Mouse (Mus musculus): ENCODE measurements at regions not wholly inside any gene's neighbourhood (a gene's known extent, or its start where the extent isn't known, plus 50 kb on each side); places are given as distances from the start of the nearest gene placed in this dataset.
"Not testable (repeated sequence)": the region's sequence is repeated elsewhere in the genome, so short reads cannot be mapped to it uniquely, and the experiment has no call there.

DNA sequence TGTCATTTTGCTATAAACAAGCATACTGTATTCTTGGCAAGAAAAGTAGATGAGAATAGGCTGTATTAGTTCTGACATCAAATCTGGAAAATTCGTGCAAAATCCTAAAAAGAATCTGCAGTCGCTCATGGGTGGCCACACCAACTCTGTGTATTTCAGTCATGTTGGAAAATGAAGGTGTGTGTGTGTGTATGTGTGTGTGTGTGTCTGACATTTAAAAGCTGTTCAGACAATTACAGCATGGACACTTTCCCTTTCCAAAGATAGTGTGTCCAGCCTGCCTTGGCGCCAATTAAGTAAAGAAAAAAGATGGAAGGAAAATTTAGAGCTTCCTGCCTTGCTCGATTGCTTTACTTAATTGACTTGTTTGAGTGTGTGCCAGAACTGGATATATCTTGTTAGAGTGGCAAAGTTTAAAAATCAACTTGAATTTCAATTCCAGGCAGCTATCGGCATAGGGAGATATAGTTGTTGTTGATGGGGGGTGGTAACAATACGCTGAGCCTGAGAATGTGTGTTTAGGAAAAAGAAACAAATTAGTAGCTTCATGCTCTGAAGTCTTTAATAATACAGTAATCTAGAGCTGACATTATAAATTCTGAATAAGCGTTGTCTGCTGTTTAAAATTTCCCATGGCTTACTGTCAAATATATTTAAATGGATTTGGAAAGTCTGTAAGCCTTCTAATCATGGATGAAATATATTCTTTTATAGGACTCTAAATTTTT is 1095.7 kb downstream of the Sorcs3 start:
- no peaks in the 10 kb centered on the region for H3K36me3 ChIP-seq
- no peak overlapping the region for H3K4me2 ChIP-seq
- H3K9me3 ChIP-seq, result no peaks in the 10 kb centered on the region
- H3K27ac ChIP-seq, result no peak overlapping the region
- H3K4me3 ChIP-seq, result no peak overlapping the region
- no peak for ATAC-seq (ENCODE audit: insufficient number of reproducible peaks, insufficient read depth, low FRiP score, low TSS enrichment, low read depth)
- 66% methylated on average over 7 of the region's 7 CpGs for WGBS
- H3K9ac ChIP-seq, result no peak overlapping the region
- 0 out of 2 replicates have a peak, but pooled peaks cover 6% of the 10 kb centered on the region for H3K4me1 ChIP-seq
- no peaks in the 10 kb centered on the region for H3K27me3 ChIP-seq

DNA sequence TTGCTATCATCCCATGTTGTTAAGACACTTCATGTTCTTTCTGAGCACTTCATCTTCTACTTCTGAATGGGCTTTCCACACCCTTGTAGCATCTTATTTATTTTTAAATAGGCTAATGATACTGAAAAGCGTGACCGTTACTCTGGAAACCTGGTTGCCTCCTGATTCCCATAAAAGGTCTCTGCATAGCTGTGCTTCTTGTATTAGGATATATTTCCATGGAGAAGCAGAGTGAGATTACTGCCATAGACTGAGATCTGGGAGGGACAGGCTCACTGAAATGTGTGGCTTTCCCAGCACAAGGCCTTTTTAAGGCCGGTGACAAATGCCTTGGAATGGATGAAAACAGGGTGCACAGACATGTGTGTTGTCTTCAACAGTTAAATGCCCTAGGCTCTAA is 1100.0 kb downstream of the Sorcs3 start:
- WGBS, result 91% methylated on average over 3 of the region's 3 CpGs
- no peak for ATAC-seq (ENCODE audit: insufficient number of reproducible peaks, insufficient read depth, low FRiP score, low TSS enrichment, low read depth)

DNA sequence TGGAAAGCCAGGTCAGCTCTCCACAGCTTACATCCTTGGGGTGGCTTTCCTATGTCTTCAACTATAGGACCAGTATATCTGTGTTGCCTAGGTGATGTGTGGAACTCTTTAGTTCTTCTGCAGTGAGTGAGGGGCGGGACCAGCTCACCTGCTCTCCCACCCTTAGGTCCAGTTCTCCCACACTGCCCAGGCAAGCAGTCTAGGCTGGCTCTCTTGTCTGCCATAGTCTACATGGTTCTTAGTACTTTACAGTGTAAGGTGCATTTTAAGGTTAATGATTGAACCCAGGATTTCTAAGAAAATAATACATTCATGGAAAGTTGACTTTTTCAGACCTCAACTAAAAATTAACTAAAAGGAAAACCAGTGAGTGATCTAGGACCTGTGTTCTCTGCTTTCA is 1108.4 kb downstream of the Sorcs3 start:
- no peaks in the 10 kb centered on the region for H3K27me3 ChIP-seq
- no peak for ATAC-seq (ENCODE audit: insufficient number of reproducible peaks, insufficient read depth, low FRiP score, low TSS enrichment, low read depth)
- H3K27ac ChIP-seq, result no peak overlapping the region
- no peaks in the 10 kb centered on the region for H3K9me3 ChIP-seq
- no peak overlapping the region for H3K4me2 ChIP-seq
- H3K9ac ChIP-seq, result no peak overlapping the region
- 86% methylated on average over 1 of the region's 1 CpGs for WGBS
- no peaks in the 10 kb centered on the region for H3K4me1 ChIP-seq
- H3K4me3 ChIP-seq, result no peak overlapping the region
- no peaks in the 10 kb centered on the region for H3K36me3 ChIP-seq

More for the DNA sequence above, 1100.0 kb downstream of the Sorcs3 start:
- Histone ChIP-seq H3K36me3 (no peaks in the 10 kb centered on the region), H3K4me3 (no peak overlapping the region), H3K9me3 (no peaks in the 10 kb centered on the region), H3K9ac (no peak overlapping the region), H3K27ac (no peak overlapping the region), H3K4me1 (no peaks in the 10 kb centered on the region), H3K4me2 (no peak overlapping the region), H3K27me3 (no peaks in the 10 kb centered on the region)

DNA sequence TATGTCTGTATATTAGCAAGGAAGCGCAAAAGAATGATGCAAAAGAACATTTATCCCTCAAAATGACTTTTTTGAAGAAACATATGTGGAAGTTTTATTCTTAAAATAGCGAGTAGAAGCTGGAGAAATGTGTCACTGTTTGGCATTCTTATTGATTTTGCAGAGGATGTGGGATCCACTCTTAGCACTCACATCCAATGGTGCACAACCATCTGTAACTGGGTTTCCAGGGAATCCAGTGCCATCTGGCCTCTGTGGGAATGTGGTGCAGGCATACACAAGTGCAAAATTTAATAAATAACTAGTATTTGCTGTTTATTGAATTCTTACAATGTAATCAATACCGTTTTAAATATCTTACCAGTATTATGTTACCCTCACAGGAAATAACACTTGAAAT is 1153.8 kb downstream of the Sorcs3 start:
- no peak overlapping the region for H3K4me3 ChIP-seq
- no peak for ATAC-seq (ENCODE audit: insufficient number of reproducible peaks, insufficient read depth, low FRiP score, low TSS enrichment, low read depth)
- 86% methylated on average over 3 of the region's 3 CpGs for WGBS
- no peaks in the 10 kb centered on the region for H3K9me3 ChIP-seq
- no peak overlapping the region for H3K27ac ChIP-seq
- H3K4me1 ChIP-seq, result no peaks in the 10 kb centered on the region
- no peaks in the 10 kb centered on the region for H3K36me3 ChIP-seq
- H3K27me3 ChIP-seq, result no peaks in the 10 kb centered on the region
- no peak overlapping the region for H3K4me2 ChIP-seq
- H3K9ac ChIP-seq, result no peak overlapping the region

DNA sequence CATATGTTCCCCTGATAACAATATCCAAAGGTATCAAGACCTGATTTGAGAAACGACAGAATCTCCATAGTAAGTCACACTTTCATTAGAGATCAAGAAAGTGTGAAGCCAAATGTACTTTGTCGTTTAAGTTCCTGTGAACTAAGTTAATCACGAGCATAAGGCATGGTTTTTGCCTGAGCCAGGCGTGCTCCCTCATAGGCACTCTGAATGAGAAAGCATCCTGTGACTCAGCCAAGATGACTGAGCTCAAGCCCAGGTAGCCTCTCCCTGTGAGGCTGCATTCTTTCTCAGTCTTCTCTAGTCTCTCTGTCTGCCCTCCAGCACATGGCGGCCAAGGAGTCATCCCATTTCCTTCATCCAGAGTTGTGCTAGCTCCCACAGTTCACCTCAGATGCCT is 1154.9 kb downstream of the Sorcs3 start:
- Histone ChIP-seq H3K4me3 (no peak overlapping the region), H3K27ac (no peak overlapping the region), H3K27me3 (no peaks in the 10 kb centered on the region), H3K4me1 (no peaks in the 10 kb centered on the region), H3K9ac (no peak overlapping the region), H3K9me3 (no peaks in the 10 kb centered on the region), H3K4me2 (no peak overlapping the region), H3K36me3 (no peaks in the 10 kb centered on the region)
- no peak for ATAC-seq (ENCODE audit: insufficient number of reproducible peaks, insufficient read depth, low FRiP score, low TSS enrichment, low read depth)
- 82% methylated on average over 5 of the region's 5 CpGs for WGBS

DNA sequence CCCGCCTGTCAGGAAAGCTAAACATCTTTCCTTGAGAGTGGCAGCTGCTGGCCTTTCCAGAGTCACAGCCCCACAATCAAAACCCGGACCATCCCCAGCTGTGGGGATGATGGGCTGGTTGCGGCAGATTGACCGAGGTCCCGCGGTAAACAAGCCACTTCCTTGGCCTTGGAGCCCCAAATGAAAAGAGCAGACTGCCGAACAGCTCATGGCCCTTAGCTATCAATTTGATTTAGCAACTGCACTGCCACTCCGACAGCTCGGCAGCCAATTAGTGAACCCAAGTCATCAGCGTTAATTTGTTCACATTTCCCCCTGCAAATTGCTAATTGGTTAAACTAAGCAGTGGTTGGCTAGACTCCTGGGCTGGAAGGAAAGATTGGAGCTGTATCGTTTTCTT is 1155.3 kb downstream of the Sorcs3 start:
- ATAC-seq (ENCODE audit: insufficient number of reproducible peaks, insufficient read depth, low FRiP score, low TSS enrichment, low read depth); H3K4me2 ChIP-seq; H3K9ac ChIP-seq; H3K4me3 ChIP-seq; H3K4me1 ChIP-seq; H3K27me3 ChIP-seq; H3K9me3 ChIP-seq; H3K27ac ChIP-seq; H3K36me3 ChIP-seq: not testable (repeated sequence)
- 83% methylated on average over 10 of the region's 11 CpGs for WGBS

DNA sequence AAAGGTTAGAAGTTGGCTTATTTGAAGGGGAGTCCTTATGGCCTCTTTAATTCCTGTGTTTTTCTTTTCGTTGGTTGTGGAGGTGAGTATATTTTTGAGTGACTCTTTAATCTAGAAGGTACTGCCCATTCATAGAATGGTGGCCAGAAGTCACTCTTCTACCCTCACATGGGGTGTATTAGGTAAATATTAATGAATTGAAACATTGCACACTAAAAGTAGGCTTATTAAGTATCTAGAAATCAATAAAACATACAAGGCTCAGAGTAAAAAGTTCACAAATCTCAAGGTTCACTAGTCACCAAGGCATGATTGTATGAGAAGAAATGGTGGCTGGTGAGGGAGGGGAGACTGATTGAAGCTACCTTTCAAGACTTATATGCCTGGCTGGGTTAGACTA is 1167.1 kb downstream of the Sorcs3 start:
- ATAC-seq (ENCODE audit: insufficient number of reproducible peaks, insufficient read depth, low FRiP score, low TSS enrichment, low read depth), result no peak
- Histone ChIP-seq H3K27me3 (no peaks in the 10 kb centered on the region), H3K4me2 (no peak overlapping the region), H3K36me3 (no peaks in the 10 kb centered on the region), H3K4me3 (no peak overlapping the region), H3K27ac (no peak overlapping the region), H3K4me1 (no peaks in the 10 kb centered on the region), H3K9ac (no peak overlapping the region), H3K9me3 (no peaks in the 10 kb centered on the region)
- 70% methylated on average over 1 of the region's 1 CpGs for WGBS

DNA sequence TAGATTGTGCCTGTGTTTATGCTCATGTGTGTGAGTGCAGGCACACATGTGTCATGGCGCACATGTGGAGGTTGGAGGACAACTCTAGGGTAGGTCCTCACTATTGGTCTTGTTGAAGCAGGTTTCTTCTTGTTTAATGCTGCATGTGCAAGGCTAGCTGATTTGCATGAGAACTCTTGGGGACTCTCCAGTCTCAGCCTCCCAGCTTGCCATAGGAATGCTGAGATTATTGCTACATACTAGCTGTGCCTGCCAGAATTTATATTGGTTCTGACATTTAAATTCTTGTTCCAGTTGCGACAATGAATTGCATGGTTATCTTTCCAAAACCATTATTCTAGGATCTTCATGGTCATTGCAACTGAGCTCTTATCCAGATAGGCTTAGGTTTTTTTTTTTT is 1168.5 kb downstream of the Sorcs3 start:
- H3K9me3 ChIP-seq, result no peaks in the 10 kb centered on the region
- no peak overlapping the region for H3K9ac ChIP-seq
- no peak overlapping the region for H3K27ac ChIP-seq
- ATAC-seq (ENCODE audit: insufficient number of reproducible peaks, insufficient read depth, low FRiP score, low TSS enrichment, low read depth), result no peak
- H3K4me1 ChIP-seq, result no peaks in the 10 kb centered on the region
- H3K4me2 ChIP-seq, result no peak overlapping the region
- H3K4me3 ChIP-seq, result no peak overlapping the region
- H3K27me3 ChIP-seq, result no peaks in the 10 kb centered on the region
- H3K36me3 ChIP-seq, result no peaks in the 10 kb centered on the region
- 90% methylated on average over 2 of the region's 2 CpGs for WGBS

DNA sequence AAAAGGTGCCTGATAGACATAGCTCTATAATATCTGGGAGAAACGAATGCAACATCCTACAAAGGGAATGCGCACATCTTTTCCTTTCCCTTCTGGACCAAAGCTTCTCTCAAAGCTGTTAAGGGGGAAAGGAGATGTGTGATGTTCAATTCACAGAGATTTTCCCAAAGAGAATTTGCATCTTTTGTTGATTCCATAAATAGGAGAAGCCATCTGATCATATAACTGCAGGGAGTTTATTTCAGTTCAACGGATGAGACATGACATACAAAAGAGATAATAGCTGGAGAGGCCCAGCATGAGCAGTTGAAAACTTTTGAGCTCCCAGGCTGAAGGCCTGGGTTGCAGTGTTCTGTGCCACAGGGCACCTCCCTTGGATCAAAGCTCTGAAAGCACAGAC is 1169.1 kb downstream of the Sorcs3 start:
- no peak overlapping the region for H3K4me3 ChIP-seq
- H3K9ac ChIP-seq, result no peak overlapping the region
- ATAC-seq (ENCODE audit: insufficient number of reproducible peaks, insufficient read depth, low FRiP score, low TSS enrichment, low read depth), result no peak
- 87% methylated on average over 3 of the region's 3 CpGs for WGBS
- H3K36me3 ChIP-seq, result no peaks in the 10 kb centered on the region
- H3K4me2 ChIP-seq, result no peak overlapping the region
- H3K9me3 ChIP-seq, result no peaks in the 10 kb centered on the region
- H3K27me3 ChIP-seq, result no peaks in the 10 kb centered on the region
- H3K27ac ChIP-seq, result no peak overlapping the region
- H3K4me1 ChIP-seq, result no peaks in the 10 kb centered on the region

DNA sequence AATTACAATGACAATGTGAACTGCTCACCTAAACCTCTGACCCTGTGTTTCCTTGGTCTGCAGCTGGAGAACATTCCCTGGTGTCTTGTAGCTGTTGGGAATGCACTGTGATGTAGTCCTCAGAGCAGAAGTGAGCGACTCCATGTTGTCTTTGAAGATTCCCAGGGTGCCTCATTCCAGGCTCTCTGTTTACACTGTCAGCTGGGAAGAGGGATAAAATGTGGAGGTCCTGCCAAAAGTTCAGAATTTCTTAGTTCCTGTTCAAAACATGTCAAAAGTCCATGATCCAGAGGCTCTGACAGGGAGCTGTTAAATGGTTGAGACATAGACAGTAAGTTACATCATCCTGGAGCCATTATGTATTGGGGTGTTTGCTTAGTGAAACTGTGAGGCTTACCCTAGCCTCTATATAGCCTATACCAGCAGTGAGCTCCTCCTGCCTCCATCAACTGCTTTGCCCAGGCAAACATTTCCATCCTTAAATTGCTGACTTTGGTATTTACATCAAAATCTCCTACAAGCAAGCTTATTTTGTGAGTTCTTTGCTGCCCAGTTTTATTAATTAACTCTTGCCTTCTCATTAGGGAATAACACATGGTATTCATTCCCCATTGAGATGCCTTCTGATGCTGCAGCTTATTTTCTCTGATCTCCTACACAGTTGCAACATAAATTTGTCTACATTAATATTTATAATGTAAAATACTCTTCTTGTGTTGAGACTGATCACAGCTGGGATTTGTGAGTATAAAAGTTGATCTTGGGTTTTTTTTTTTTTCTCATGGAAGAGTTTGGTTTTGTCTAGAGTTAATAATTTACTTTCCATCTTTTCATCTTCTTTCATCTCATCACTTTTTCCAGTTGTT is 1170.2 kb downstream of the Sorcs3 start:
- H3K27ac ChIP-seq, result no peak overlapping the region
- no peak overlapping the region for H3K4me3 ChIP-seq
- H3K27me3 ChIP-seq, result no peaks in the 10 kb centered on the region
- no peak overlapping the region for H3K9ac ChIP-seq
- no peaks in the 10 kb centered on the region for H3K36me3 ChIP-seq
- no peak overlapping the region for H3K4me2 ChIP-seq
- ATAC-seq (ENCODE audit: insufficient number of reproducible peaks, insufficient read depth, low FRiP score, low TSS enrichment, low read depth), result no peak
- whole genome bisulfite sequencing, result 48% methylated on average over 1 of the region's 1 CpGs
- no peaks in the 10 kb centered on the region for H3K4me1 ChIP-seq
- no peaks in the 10 kb centered on the region for H3K9me3 ChIP-seq

DNA sequence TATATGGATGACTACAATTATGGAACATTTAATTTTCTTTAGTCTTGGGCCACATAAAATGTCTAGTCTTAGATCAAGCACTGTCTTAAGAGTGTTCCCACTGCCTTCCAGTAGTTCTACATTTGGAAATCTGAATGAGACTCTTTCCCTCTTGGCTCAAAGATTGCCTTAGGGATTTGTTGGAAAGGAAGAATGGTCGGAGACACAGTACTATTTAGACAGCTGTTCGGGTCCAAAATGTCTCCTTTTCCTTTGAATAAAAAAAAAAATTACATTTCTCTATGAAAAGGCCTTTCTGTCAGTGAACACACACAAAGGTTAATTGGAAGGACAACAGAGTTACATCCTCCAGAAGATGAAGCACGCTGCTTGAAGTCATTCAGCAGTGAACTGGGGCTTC is 1173.8 kb downstream of the Sorcs3 start:
- H3K4me3 ChIP-seq, result no peak overlapping the region
- WGBS, result 33% methylated on average over 3 of the region's 3 CpGs

DNA sequence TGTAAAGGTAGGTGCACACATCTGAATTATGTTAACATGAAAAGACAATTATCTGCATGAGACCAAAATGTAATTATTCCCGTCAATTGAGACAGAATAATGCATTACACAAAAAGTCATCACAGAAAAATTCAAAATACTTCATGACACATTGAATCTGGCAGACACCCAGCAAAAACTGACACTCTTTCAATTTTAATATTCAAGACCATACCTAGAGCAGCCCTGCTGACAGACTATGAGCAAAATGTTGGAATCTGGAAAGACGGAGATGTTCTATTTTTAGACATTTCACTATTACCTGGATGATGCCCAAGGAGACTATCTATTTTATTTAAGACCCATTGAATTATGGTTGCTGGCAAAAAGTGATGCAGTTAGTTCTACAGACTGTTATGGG is 1190.4 kb downstream of the Sorcs3 start:
- H3K9ac ChIP-seq, result no peak overlapping the region
- H3K36me3 ChIP-seq, result no peaks in the 10 kb centered on the region
- WGBS, result 68% methylated on average over 2 of the region's 2 CpGs
- H3K27me3 ChIP-seq, result no peaks in the 10 kb centered on the region
- no peaks in the 10 kb centered on the region for H3K9me3 ChIP-seq
- ATAC-seq (ENCODE audit: insufficient number of reproducible peaks, insufficient read depth, low FRiP score, low TSS enrichment, low read depth), result no peak
- H3K4me2 ChIP-seq, result no peak overlapping the region
- H3K4me1 ChIP-seq, result no peaks in the 10 kb centered on the region
- no peak overlapping the region for H3K4me3 ChIP-seq
- H3K27ac ChIP-seq, result no peak overlapping the region

More for the DNA sequence above, 1173.8 kb downstream of the Sorcs3 start:
- Histone ChIP-seq H3K4me2 (no peak overlapping the region), H3K36me3 (no peaks in the 10 kb centered on the region), H3K9ac (no peak overlapping the region), H3K4me1 (no peaks in the 10 kb centered on the region), H3K27me3 (no peaks in the 10 kb centered on the region), H3K9me3 (no peaks in the 10 kb centered on the region), H3K27ac (no peak overlapping the region)
- no peak for ATAC-seq (ENCODE audit: insufficient number of reproducible peaks, insufficient read depth, low FRiP score, low TSS enrichment, low read depth)

Measured in embryonic facial prominence, embryonic 13.5 days (tissue).